Mouse (Mus musculus) ES-E14 (cell line): ENCODE results near the gene Nme9. TPM values are rescaled to one million over a fixed set of nuclear protein-coding genes. Genes with fewer than 3 reads are reported as not detected.

Experiments used
- DNase-seq: peaks from one replicate; pipeline ENCODE4 v3.0.0-alpha.2; 2013; ENCODE audit warnings: low read depth, low spot score
- H3K27ac ChIP-seq: 2 replicates; pipeline ENCODE4 v1.5.1; 2012; ENCODE audit warnings: low read depth, mild to moderate bottlenecking, low read length, moderate library complexity, mixed read lengths; ENCODE audit not compliant: poor library complexity, insufficient read depth, severe bottlenecking
- H3K36me3 ChIP-seq: 2 replicates; pipeline ENCODE4 v1.6.1; 2012; ENCODE audit warnings: mild to moderate bottlenecking, low read length, moderate library complexity, mixed read lengths; ENCODE audit not compliant: control insufficient read depth, poor library complexity, insufficient read depth, severe bottlenecking
- H3K4me1 ChIP-seq, 2 experiments: fragments of 150-350 bp in 1 of 2; sonication (generic) in 1 of 2; 2 replicates each; pipeline ENCODE4 v1.6.1; 2012; ENCODE audit warnings: low read length in 2 of 2, mild to moderate bottlenecking in 1 of 2, mixed read lengths in 1 of 2; ENCODE audit not compliant: control insufficient read depth in 2 of 2, insufficient read depth in 2 of 2, poor library complexity in 1 of 2
- H3K4me3 ChIP-seq, 2 experiments: fragments of 150-350 bp in 1 of 2; sonication (generic) in 1 of 2; 2 replicates each; pipeline ENCODE4 v1.5.1; 2012; ENCODE audit warnings: low read length in 2 of 2, low read depth in 1 of 2, mild to moderate bottlenecking in 1 of 2, mixed read lengths in 1 of 2; ENCODE audit not compliant: insufficient read depth in 1 of 2, poor library complexity in 1 of 2, severe bottlenecking in 1 of 2
- H3K9ac ChIP-seq: 2 replicates; pipeline ENCODE4 v1.6.1; 2012; ENCODE audit warnings: low read depth, mild to moderate bottlenecking, low read length, mixed read lengths; ENCODE audit not compliant: poor library complexity, insufficient read depth, severe bottlenecking
- H3K9me3 ChIP-seq: fragments of 150-350 bp; sonication (generic); 2 replicates; pipeline ENCODE4 v1.6.1; 2012; ENCODE audit warnings: low read depth, mild to moderate bottlenecking, low read length; ENCODE audit not compliant: control insufficient read depth, insufficient read depth
- CHD2 ChIP-seq: IDR thresholded peaks from 2 replicates; pipeline ENCODE4 v1.6.1; 2014; ENCODE audit warnings: mild to moderate bottlenecking, low read depth, low read length, inconsistent platforms
- HCFC1 ChIP-seq: IDR thresholded peaks from 2 replicates; pipeline ENCODE4 v1.6.1; 2012; ENCODE audit warnings: low read length, inconsistent platforms, borderline replicate concordance; ENCODE audit not compliant: insufficient read depth
- MAFK ChIP-seq: IDR thresholded peaks from 2 replicates; pipeline ENCODE4 v1.6.1; 2014; ENCODE audit warnings: mild to moderate bottlenecking, low read depth, low read length, inconsistent platforms; ENCODE audit not compliant: insufficient read depth
- ZC3H11A ChIP-seq: IDR thresholded peaks from 2 replicates; pipeline ENCODE4 v1.6.1; 2012; ENCODE audit warnings: low read depth, mild to moderate bottlenecking, inconsistent platforms, low read length, borderline replicate concordance
- ZNF384 ChIP-seq: IDR thresholded peaks from 2 replicates; pipeline ENCODE4 v1.6.1; 2012; ENCODE audit warnings: low read depth, low read length, inconsistent platforms
- in situ Hi-C, 2 experiments: fragments of 600-800 bp; cut with MboI; formaldehyde crosslinking; loops; one replicate each; pipeline ENCODE4 v1.15.1; 2025; ENCODE audit warnings: low sequenced_read_pairs in 2 of 2, inconsistent platforms in 1 of 2; ENCODE audit not compliant: unreplicated experiment in 2 of 2
- total RNA-seq: library from RNA; depleted of rRNA; stranded (reverse); fragments of 300-350 nt; gene quantifications from 2 replicates; pipeline ENCODE4 v1.2.3, GENCODE M21; 2012

Nme9 gene
- total RNA-seq, 1 experiment: not detected

GRCm38 (mm10) chr9:99487126-99487695, 35.9 kb downstream of the Nme9 start:
- H3K9me3 ChIP-seq: no peaks in the 10 kb centered on the region
- peaks cover 17% of the 10 kb centered on the region for H3K36me3 ChIP-seq
- TF ChIP-seq ZC3H11A: no peak
- no peak for TF ChIP-seq HCFC1
- TF ChIP-seq CHD2: no peak
- no peak for TF ChIP-seq MAFK
- TF ChIP-seq ZNF384: no peak
- peaks cover 4 to 10% of the 10 kb centered on the region in 2 experiments; a peak in 3 of 4 replicates for H3K4me1 ChIP-seq
- no peak overlapping the region for H3K9ac ChIP-seq
- no peak overlapping the region for H3K4me3 ChIP-seq
- in situ Hi-C loops: no loop called here
- H3K27ac ChIP-seq: no peak overlapping the region
- no peak for DNase-seq

GRCm38 (mm10) chr9:99487841-99488240, 36.6 kb downstream of the Nme9 start:
- Histone ChIP-seq H3K9me3 (no peaks in the 10 kb centered on the region), H3K4me3 (no peak overlapping the region), H3K27ac (no peak overlapping the region), H3K36me3 (peaks cover 17% of the 10 kb centered on the region), H3K9ac (no peak overlapping the region), H3K4me1 (peaks cover 4 to 9% of the 10 kb centered on the region in 2 experiments; a peak in 3 of 4 replicates)
- in situ Hi-C loops: no loop called here
- no peak for DNase-seq
- TF ChIP-seq CHD2 (no peak), ZC3H11A (no peak), HCFC1 (no peak), MAFK (no peak)

- Histone ChIP-seq H3K4me1 (peaks cover 2 to 3% of the 10 kb centered on the region in 2 experiments; a peak in 2 of 4 replicates), H3K9me3 (no peaks in the 10 kb centered on the region), H3K36me3 (peaks cover 24% of the 10 kb centered on the region), H3K4me3 (no peak overlapping the region), H3K27ac (no peak overlapping the region), H3K9ac (no peak overlapping the region)
- no peak for TF ChIP-seq ZC3H11A
- no peak for TF ChIP-seq MAFK
- TF ChIP-seq ZNF384: no peak
- no peak for TF ChIP-seq HCFC1
- TF ChIP-seq CHD2: no peak
- no peak for DNase-seq
- in situ Hi-C loops: no loop called here
These were observed 39.8 kb downstream of the Nme9 start for GRCm38 (mm10) chr9:99491050-99491449.

- TF ChIP-seq ZC3H11A (no peak), CHD2 (no peak), HCFC1 (no peak), ZNF384 (no peak), MAFK (no peak)
- no peak overlapping the region for H3K9ac ChIP-seq
- DNase-seq: no peak
- peaks cover 24% of the 10 kb centered on the region for H3K36me3 ChIP-seq
- in situ Hi-C loops: no loop called here
- H3K4me3 ChIP-seq: no peak overlapping the region
- peaks cover 2 to 3% of the 10 kb centered on the region in 2 experiments; a peak in 2 of 4 replicates for H3K4me1 ChIP-seq
- H3K9me3 ChIP-seq: no peaks in the 10 kb centered on the region
- H3K27ac ChIP-seq: no peak overlapping the region
These were observed 41.4 kb downstream of the Nme9 start for GRCm38 (mm10) chr9:99492634-99493200.
